Mouse (Mus musculus) gastrocnemius, adult 18-20 months (tissue): ENCODE measurements at regions not wholly inside any gene's neighbourhood (a gene's known extent, or its start where the extent isn't known, plus 50 kb on each side); places are given as distances from the start of the nearest gene placed in this dataset.

ENCODE experiments used
- DNase-seq: peaks from one replicate; pipeline ENCODE4 v3.0.0; 2021; ENCODE audit warnings: low spot score

DNA sequence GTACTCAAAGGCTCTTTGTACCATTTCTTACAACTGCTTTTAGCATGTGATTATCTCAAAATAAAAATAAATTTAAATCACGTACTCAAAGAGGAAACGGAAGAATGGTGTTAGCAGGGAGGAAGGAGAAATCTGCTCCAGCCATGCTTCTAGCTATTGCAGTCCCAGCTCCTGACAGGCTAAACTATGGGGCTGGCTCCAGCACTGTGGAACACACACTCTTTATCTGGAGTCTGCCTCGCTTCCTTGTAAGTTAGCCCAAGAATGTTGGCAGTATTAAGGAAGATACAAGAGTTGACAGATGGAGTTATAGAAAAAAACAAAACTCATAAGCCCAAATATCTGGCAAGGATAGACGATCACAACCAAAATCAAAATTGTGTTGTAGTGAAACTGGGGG is 161.5 kb upstream of the AI593442 start:
- no peak for DNase-seq

DNA sequence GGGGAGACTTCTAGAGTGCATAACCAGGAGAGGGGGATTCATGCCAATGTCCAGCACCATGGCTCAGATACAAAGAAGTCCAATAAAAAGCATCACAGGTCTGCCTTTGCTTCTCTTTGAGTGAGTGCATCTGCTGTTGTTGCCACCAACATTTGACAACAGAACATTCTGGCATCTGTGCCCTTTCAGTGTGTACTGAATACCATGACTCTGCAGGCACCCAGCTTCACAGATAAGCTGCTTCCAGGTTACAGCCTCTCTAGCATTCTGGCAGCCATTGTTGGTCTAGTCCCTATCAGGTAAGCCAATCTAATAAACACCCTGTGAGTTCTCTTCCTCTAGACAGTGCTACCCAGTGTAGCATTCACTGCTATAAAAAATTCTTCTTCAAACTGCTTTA is 160.4 kb upstream of the AI593442 start:
- no peak for DNase-seq

DNA sequence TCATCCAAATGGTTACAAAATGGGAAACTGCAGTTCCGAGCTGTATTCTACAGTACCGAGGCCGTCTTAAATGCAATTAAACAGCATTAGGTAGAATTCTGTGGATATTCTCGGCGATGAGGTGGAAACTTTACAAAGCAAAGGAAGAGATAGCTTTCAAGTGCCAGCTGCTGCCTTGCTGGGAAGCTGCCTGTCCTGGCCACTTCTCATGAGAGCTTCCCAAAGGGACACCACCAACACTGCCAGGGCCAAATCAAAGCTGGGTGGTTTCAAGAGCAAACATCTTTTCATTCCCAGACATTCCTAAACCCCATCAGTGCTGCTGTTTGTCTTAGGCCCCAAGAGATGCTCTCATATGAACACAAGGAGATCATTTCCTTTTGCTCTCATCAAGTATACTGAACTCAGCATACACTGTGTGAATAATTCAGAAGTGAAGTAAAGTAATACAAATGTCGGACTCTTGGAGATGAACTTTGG is 156.6 kb upstream of the AI593442 start:
- no peak for DNase-seq

DNA sequence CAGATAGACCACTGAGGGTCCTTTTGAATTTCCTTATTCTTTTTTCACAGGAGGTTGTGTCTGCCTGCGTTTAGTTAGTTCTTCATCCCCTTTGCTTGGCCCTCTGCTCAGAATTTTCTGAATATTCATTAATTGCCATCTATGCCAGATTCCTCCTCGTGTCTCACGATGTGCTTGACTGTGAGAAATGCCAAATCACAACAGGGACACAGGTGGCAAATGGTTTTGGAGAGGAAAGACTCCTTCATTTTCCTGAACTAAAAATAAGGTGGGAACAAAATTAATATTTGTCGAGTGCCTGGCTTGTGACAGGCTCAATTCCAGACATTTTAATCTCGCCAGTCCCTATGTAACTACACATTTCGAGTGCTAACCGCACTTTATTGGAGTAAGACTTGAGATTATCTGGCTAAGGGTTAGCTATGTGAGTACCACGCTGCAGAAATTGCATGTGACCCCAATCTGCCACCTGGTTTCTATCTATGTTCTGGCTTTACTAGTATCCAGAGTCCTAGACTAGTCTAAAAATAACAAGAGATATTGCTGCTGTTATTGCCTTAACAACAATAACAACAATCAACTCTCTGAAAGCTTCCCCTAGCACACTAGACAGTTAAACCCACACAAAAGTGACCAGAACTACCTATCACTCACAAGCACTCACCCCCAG is 156.0 kb upstream of the AI593442 start:
- DNase-seq: no peak

DNA sequence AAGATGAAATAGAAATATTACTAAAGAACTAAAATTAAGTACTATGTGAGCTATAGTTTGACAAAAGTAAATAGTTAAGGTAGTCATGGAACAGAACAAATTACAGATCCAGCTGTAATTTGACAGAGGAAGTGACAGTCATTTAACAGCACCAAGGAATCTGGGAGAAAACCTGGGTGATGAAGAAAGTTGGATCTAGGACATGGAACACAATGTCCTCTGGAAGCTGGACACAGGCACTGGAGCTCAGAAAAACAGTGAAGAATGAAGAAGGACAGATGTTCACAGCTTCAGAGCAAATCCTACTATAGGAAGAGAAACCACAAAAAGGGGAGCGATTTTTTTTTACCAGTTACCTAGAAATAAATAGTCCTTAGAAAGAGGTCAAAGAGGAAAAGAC is 147.2 kb upstream of the AI593442 start:
- DNase-seq: no peak

DNA sequence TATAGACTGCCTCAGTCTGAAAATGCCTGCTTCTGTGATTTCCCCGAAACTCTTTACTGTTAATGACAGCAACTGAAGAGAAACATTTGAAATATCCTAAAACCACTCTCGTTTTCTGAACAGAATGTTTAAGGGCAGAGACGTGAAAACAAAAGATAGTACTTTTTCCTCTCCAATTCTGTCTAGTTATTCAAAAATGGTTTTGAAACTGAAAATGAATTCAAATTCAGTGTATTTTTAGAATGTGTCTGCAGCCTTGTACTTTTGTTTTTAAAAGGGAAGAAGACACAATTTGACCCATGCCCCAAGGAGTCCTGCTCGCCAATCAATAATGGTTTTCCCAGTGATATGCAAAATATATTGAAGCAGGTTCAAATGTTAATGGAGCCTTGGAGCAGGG is 136.7 kb upstream of the AI593442 start:
- DNase-seq: no peak

DNA sequence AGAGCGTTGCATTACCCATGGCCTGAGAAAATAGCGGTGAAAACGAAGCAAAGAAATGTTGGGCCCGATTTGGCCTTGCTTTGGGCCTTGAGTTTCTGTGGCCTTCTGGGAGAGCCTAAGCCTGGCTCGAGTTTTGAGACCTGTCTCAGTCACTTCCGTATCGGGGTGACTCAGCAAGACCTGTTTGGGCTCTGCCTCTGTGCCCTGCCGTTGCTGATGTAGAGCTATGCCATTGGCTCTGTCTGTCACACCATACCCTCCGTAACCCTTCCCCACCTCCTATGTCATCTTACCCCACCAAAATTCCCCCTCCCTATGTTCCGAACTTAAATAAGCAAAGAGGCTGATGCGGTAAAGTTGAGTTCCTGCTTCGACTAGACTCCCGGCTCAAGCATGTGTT is 123.4 kb upstream of the AI593442 start:
- DNase-seq: no peak

DNA sequence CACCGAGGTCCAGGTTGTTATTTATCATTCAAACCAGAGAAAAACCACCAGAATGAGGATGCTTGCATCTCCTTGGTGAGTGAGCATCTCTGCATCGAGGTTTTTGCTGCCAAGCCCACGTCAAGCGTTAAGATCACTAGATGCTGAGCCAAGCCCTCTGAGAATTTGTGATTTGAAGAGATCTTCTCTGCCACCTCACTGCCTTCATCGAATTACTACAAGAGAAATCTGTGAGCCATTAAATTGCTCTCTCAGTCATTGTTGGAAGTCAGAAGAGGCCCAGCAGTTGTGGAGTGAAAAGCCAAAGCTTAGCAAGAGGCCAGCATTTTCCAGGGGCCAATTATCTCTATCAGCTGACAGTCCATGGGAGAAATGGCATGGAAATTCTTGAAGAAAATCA is 122.2 kb upstream of the AI593442 start:
- DNase-seq: no peak

DNA sequence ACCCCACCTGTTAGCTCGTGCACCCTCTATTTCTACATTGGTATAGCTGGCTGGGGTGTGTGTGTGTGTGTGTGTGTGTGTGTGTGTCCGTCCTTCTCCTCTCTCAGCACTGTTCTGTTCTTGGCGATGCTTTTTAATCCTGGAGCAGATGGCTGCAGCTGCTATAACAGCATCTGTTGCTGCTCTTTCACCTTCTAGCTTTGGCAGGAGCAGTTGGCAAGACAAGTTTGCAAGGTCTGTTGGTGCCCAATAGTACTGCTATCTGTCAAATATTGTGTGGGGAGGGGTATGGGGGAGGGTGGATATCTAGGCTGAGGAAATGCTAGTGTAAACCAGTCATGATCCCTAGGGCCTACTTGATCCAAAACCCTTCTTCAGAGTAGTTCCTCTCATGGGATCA is 120.9 kb upstream of the AI593442 start:
- DNase-seq: no peak

DNA sequence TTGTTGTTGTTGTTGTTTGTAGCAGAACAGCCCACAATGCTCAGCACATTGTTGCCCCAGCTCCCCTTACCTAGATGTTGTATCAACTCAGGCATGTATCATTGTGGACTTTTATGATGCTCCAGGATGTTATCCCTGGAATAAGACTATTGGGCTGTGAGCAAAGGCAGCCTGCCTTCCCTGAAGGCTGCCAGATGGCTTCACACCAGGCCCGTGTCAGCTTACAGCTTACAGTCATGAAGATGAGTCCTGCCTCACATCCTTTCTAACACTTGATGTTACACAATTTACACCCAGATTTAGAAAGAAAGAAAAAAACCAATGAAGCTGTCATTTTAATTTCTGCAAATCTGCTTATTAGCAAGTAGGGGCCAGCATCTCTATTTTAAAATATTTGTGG is 113.0 kb upstream of the AI593442 start:
- peak; percentile 31 for DNase-seq

DNA sequence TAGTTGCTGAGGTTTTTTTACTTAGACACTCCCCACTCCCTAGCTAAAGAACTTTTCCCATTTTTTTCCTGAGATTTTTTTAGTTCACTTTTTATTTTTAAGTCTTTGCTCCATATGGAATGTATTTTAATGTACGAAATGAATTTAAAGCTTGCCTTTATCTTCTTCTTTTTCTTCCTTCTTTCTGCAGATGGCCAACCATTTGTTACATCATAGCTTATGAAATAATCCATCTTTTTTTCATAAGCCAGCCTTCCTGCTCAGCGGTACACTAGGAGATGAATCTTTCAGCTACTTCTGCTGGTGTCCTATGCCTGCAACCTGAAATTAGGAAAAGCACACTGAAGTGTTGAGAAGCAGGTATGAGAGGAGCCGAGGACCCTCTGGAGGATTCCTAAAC is 102.9 kb upstream of the AI593442 start:
- no peak for DNase-seq

DNA sequence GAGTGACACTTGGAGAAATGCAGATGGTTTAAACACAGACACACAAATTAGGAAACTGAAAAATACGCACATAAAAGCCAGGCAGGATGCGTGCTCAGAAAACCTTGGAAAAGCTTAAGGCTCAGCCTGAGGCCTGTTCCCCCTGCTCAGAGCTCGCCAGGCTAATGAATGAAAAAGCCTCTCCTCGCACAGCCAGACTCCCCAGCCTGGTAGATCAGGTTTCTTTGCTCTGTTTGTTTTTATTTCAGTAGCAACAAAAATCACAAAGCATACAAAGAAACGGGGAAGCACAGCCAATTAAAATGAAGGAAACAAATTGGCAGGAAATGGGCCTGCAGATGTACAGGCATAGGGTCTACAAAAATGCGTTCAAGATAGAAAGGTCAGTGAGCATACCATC is 97.0 kb upstream of the AI593442 start:
- no peak for DNase-seq

DNA sequence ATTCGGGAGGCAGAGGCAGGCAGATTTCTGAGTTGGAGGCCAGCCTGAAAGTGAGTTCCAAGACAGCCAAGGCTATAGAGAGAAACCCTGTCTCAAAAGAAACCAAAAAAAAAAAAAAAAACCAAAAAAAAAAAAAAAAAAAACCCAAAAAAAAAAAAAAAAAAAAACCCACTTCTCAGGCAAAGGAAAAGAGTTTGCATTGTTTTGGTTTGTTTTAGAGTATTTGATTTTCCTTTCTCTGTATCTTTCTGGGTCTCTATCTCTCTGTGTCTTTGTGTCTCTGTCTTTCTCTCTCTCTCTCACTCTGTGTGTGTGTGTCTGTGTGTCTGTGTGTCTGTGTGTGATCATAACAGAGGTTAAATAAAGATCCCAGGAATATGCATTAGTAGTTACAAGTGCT is 95.7 kb upstream of the AI593442 start:
- no peak for DNase-seq

DNA sequence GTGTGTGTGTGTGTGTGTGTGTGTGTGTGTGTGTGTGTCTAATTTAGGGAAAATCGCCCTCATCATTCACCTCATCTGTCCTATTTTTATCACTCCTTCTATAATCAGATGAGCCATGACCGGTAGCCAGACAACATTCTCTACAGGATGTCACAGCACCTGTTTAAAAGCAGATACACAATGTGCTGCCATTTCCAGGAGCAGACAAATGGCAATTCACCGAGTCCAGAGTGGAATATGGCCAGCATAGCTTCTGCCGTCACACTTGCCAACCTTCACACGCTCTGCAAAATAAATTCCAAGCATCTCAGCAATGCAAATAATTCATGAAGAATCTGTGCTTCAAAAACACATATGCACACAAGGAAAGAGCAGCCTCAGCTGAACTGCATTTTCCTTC is 88.5 kb upstream of the AI593442 start:
- DNase-seq: peak; percentile 7

DNA sequence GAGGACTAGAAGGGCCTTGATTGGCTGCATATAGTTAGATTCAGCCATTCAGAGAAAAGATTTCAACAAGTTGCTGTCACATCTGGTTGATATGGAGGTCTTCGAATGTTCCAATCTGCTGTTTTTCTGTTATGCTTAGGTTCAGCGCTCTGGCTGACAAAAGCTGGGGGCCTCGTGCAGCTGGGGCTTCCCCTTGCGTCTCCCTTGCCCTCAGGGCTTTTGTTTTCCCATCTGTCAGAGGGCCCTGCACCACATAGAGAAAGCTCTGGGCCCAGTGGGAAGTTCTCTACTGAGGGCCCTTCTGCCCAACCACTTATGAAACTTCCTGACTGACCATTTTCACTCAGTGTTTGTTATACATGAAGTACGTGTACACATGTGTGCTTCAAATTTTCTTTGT is 86.2 kb upstream of the AI593442 start:
- DNase-seq: no peak

DNA sequence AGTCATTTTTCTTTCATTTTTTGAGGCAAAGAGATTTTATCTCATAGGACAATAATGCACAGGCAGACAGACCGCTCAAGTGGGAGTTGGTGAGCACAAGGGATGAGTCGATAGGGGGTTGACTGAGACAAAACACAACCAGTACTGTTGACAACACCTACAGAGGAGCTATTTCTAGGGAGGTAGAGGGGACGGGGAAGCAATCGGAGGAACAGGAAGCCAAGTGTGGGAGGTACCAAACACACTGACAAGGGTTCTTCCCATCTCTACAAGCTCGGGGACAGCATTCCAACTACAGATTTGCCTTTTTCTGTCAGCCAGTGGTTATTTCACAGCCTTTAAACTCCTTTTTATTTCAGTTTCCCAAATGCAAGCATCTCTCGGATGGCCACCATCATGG is 83.3 kb upstream of the AI593442 start:
- DNase-seq: no peak

DNA sequence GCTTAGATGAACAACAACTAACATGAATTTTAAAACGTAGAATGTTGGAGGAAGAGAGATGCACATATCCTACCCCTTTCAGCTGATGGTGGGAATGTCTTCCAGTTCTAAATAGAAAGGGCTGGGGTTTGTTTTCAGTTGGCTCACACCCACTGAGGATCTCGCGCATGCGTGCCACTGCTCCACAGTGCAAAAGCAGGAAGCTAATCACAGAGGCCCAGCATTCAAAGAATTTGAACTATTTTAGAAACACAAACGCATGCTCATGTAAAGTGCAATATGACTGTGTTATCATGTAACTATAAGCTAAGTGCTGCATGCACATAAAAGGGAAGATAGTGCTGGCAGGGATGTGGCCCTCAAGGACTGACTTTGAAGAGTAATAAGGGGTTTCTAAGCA is 81.7 kb upstream of the AI593442 start:
- DNase-seq: no peak

DNA sequence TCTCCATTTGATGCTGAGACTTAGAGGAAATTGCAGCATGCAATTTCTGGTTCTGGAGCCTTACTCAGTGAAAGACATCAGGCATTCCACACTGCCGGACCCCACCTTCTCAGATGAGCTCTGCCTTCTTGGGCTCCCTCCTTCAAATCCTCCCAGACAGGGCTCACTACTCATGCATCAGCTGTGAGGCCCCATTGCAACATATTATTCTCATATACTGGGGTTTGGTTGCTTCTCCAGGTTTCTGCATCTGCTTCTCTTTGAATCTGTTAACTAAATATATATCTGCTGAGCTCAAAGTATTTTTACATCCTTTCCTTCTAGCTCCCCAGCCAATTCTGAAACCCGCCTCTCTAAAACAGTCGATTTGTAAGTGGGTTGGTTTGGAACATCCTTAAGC is 68.8 kb upstream of the AI593442 start:
- no peak for DNase-seq

DNA sequence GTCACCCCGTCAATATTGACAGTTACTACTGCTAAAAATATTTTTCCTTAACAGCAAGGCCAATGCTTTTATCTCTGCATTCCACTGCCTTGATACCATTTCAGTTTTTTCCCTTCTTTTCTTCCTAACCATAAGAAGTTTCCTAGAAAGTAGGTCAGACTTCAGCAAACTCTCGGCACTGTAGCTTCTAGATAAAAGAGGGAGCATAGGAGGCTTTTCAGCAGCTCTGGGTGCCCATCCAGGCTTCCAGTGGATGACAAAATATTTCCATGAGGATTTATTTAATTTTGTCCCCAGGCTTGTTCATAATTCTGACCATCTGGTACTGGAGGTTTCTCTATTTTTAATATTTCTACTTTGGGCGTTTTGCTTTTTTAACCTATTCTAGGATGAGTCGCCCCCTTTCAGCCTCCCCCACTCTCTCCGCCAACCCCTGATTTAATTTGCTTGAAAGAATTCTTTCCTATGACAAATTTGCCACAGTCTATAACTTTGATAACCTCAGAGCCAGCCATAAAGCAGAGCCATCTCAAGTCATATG is 59.0 kb upstream of the AI593442 start:
- no peak for DNase-seq
